Mouse (Mus musculus) heart, adult 2 months (tissue): Measurements from ENCODE around the gene 2810459M11Rik. TPM values are rescaled to one million over a fixed set of nuclear protein-coding genes. Genes with fewer than 3 reads are reported as not detected.

Source experiments
- DNase-seq, 2 experiments: peaks; one replicate each; pipeline ENCODE4 v3.0.0; 2021
- H3K27ac ChIP-seq: fragments of 200-600 bp; 2 replicates; pipeline ENCODE4 v1.8.1; 2022
- H3K27me3 ChIP-seq: fragments of 200-500 bp; 2 replicates; pipeline ENCODE4 v1.6.1; 2012; ENCODE audit warnings: mild to moderate bottlenecking, low read length, inconsistent platforms, mixed read lengths; ENCODE audit not compliant: control insufficient read depth, insufficient read depth
- H3K36me3 ChIP-seq: fragments of 200-500 bp; 2 replicates; pipeline ENCODE4 v1.6.1; 2012; ENCODE audit warnings: low read length, inconsistent platforms; ENCODE audit not compliant: control insufficient read depth, insufficient read depth
- H3K4me1 ChIP-seq: fragments of 200-500 bp; 2 replicates; pipeline ENCODE4 v1.6.1; 2011; ENCODE audit warnings: low read length; ENCODE audit not compliant: control insufficient read depth, insufficient read depth
- H3K4me3 ChIP-seq: fragments of 200-600 bp; 2 replicates; pipeline ENCODE4 v1.8.1; 2022
- H3K79me2 ChIP-seq: fragments of 200-500 bp; replicated peaks from 2 replicates; pipeline ENCODE4 v1.6.1; 2012; ENCODE audit warnings: mild to moderate bottlenecking, inconsistent platforms, low read length, moderate library complexity, mixed read lengths; ENCODE audit not compliant: control insufficient read depth, insufficient read depth
- H3K9ac ChIP-seq: fragments of 200-500 bp; 2 replicates; pipeline ENCODE4 v1.6.1; 2012; ENCODE audit warnings: low read depth, mild to moderate bottlenecking, control low read depth, inconsistent platforms, low read length, mixed read lengths
- CTCF ChIP-seq: fragments of 200-600 bp; IDR thresholded peaks from 2 replicates; pipeline ENCODE4 v1.8.1; 2022; ENCODE audit warnings: antibody characterized with exemption, mild to moderate bottlenecking, moderate library complexity
- EP300 ChIP-seq: fragments of 200-500 bp; IDR thresholded peaks from 2 replicates; pipeline ENCODE4 v1.6.1; 2011; ENCODE audit warnings: low read depth, low read length, control low read depth; ENCODE audit not compliant: insufficient read depth
- POLR2A ChIP-seq: fragments of 200-500 bp; IDR thresholded peaks from 2 replicates; pipeline ENCODE4 v1.6.1; 2011; ENCODE audit warnings: mild to moderate bottlenecking, low read depth, low read length, control low read depth; ENCODE audit not compliant: insufficient read depth
- WGBS: fragments of 180-500 bp; shearing (Covaris S2); methylation state at CpG from one replicate; pipeline ENCODE4 v1.1.7; 2018; 5-methylcytosine and 5-hydroxymethylcytosine counted together
- intact Hi-C: fragments of 180-260 bp; cut with DNase I; formaldehyde crosslinking; loops from one replicate; pipeline ENCODE4 v1.15.1; 2025
- polyA plus RNA-seq: library from polyadenylated mRNA; depleted of rRNA; stranded (reverse); fragments of >200 nt; gene quantifications from 2 replicates; pipeline ENCODE4 v1.2.3, GENCODE M21; 2012
- total RNA-seq, 2 experiments: library from RNA; stranded (reverse); gene quantifications; 2 replicates each; pipeline ENCODE4 v1.2.3; 2021

2810459M11Rik gene
- total and polyA plus RNA-seq, 3 experiments = 0.06 TPM; not detected in 2

DNA sequence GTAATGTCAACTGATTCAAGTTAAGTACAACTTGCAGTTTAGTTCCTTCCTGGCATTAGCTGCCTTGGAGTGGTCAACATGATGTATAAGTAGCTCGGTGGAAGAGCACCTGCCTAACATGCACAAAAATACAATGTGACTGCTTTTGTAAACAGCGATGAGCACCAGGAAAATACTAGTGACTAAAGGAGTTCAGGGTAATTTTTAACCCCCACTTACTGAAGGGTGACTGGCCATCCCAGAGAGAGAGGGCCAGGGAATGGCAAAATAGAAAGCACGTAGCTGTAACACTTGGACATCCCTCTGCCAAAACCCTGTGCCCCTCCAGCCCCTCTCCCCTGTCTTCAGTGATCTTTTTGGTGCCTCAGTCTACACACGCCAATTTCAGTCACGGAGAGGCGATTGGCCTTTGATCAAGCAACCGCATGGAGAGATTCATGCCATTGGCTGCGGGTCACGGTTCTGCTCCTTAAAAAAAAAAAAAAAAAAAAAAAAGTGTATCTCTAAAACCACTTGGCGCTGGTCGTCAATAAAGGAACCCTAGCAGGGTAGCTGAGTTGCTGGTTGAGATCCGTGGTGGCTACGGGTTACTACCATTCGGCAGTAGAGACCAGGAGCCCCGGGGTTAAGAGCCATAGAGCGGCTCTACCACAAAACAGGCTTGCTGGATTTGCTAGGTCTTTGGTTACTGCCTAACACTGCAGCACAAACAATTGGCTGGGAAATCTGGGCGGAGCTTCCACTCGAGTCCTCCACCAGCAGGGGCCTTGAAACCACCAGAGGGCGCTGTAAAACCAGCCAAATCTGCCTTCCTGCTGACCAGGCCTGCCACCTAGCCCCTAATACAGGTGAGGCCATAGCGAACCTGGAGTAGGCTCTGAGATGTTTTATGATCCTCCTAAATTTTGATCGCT is 13.4 kb downstream of the 2810459M11Rik start:
- peak overlapping the region; percentile 47 for H3K27ac ChIP-seq
- WGBS = 11% methylated on average over 21 of the region's 21 CpGs
- no peaks in the 10 kb centered on the region for H3K79me2 ChIP-seq
- peak overlapping the region; percentile 37 for H3K9ac ChIP-seq
- H3K4me3 ChIP-seq = peak overlapping the region; percentile 34
- intact Hi-C loops = no loop called here
- TF ChIP-seq EP300 = peak; percentile 77; the same call in 1 of the 2 replicates
- peak; percentile 27; the same call in 1 of the 2 replicates for TF ChIP-seq POLR2A
- peak; percentile 96 for TF ChIP-seq CTCF
- DNase-seq = peak; percentile 90 to 91
- H3K36me3 ChIP-seq = no peaks in the 10 kb centered on the region
- peaks cover 2% of the 10 kb centered on the region; the same call in 1 of the 2 replicates for H3K4me1 ChIP-seq
- H3K27me3 ChIP-seq = no peaks in the 10 kb centered on the region

DNA sequence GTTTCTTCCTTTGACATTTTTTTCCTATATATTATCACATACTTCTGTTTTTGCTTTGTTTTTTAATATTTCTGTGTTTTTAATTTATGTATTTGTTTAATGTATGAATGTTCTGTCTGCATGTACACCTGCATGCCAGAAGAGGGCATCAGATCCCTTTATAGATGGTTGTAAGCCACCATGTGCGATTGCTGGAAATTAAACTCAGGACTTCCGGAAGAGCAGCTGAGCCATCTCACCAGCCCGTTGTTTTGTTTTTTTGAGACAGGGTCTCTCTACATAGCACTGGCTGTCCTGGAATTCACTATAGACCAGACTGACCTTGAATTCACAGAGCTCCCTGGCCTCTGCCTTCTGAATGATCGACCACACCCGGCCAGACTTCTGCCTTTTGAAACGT is 16.9 kb downstream of the 2810459M11Rik start:
- 72% methylated on average over 6 of the region's 6 CpGs for WGBS
- H3K4me1 ChIP-seq = peaks cover 6% of the 10 kb centered on the region

GRCm38 (mm10) chr1:86064271-86064991 is 18.8 kb downstream of the 2810459M11Rik start, which contains the start of gene Psmd1:
Gene Psmd1, plus strand, starts transcription at chr1:86064387.
- under 1% methylated on average over 45 of the region's 47 CpGs for WGBS
- peak within 1 kb of the TSS; percentile 99 for H3K9ac ChIP-seq
- peaks cover 6% of the 10 kb centered on the region for H3K36me3 ChIP-seq
- TF ChIP-seq POLR2A = peak; percentile 55
- peak; percentile 92 for TF ChIP-seq CTCF
- 0 out of 2 replicates have a peak, but pooled peaks have one; percentile 59 for TF ChIP-seq EP300
- peak within 1 kb of the TSS; percentile 91 for H3K4me3 ChIP-seq
- peak within 1 kb of the TSS; percentile 97 for H3K27ac ChIP-seq
- peaks cover 7% of the 10 kb centered on the region for H3K79me2 ChIP-seq
- peaks cover 5% of the 10 kb centered on the region for H3K4me1 ChIP-seq
- peak; percentile 90 to 92 for DNase-seq
- intact Hi-C loops = loop anchor here (5.0 to 10.0 kb wide), 3 partner anchors 88 to 1160 kb away; partner anchors contain the start of genes Armc9 and Ncl
- H3K27me3 ChIP-seq = no peaks in the 10 kb centered on the region

More for the DNA sequence above, 16.9 kb downstream of the 2810459M11Rik start:
- Histone ChIP-seq H3K36me3 (peaks cover 6% of the 10 kb centered on the region), H3K9ac (no peak overlapping the region), H3K79me2 (peaks cover 5% of the 10 kb centered on the region), H3K4me3 (no peak overlapping the region), H3K27me3 (no peaks in the 10 kb centered on the region), H3K27ac (no peak overlapping the region)
- DNase-seq = no peak
- TF ChIP-seq POLR2A = no peak
- peak; percentile 58 for TF ChIP-seq CTCF
- intact Hi-C loops = loop anchor here (5.0 to 10.0 kb wide), 3 partner anchors 90 to 1162 kb away; partner anchors contain the start of genes Armc9 and Ncl

- DNase-seq = no peak
- no peaks in the 10 kb centered on the region for H3K27me3 ChIP-seq
- H3K79me2 ChIP-seq = no peaks in the 10 kb centered on the region
- no peak for TF ChIP-seq EP300
- TF ChIP-seq CTCF = no peak
- no peak for TF ChIP-seq POLR2A
- H3K9ac ChIP-seq = no peak overlapping the region
- 92% methylated on average over 2 of the region's 2 CpGs for WGBS
- no peak overlapping the region for H3K4me3 ChIP-seq
- no peaks in the 10 kb centered on the region for H3K4me1 ChIP-seq
- no peaks in the 10 kb centered on the region; the same call in none of the 2 replicates for H3K36me3 ChIP-seq
- intact Hi-C loops = no loop called here
- no peak overlapping the region for H3K27ac ChIP-seq
Observed at GRCm38 (mm10) chr1:86076565-86076964, 30.9 kb downstream of the 2810459M11Rik start.

GRCm38 (mm10) chr1:86094413-86094812 is 48.8 kb downstream of the 2810459M11Rik start:
- H3K36me3 ChIP-seq = peaks cover 4% of the 10 kb centered on the region
- intact Hi-C loops = no loop called here

More at GRCm38 (mm10) chr1:86094413-86094812, 48.8 kb downstream of the 2810459M11Rik start:
- TF ChIP-seq CTCF (peak; percentile 28), EP300 (no peak)
- Histone ChIP-seq H3K79me2 (no peaks in the 10 kb centered on the region), H3K9ac (no peak overlapping the region), H3K4me3 (no peak overlapping the region), H3K27me3 (no peaks in the 10 kb centered on the region), H3K4me1 (no peaks in the 10 kb centered on the region), H3K27ac (no peak overlapping the region)
- 68% methylated on average over 7 of the region's 7 CpGs for WGBS
- no peak for DNase-seq
